Mouse (Mus musculus) spleen, postnatal 4 days (tissue): ENCODE results near the gene Chst12.

Experiments
- DNase-seq, 2 experiments: peaks; one replicate each; pipeline ENCODE4 v3.0.0; 2022; ENCODE audit warnings: low spot score in 2 of 2

Chst12 gene

DNA sequence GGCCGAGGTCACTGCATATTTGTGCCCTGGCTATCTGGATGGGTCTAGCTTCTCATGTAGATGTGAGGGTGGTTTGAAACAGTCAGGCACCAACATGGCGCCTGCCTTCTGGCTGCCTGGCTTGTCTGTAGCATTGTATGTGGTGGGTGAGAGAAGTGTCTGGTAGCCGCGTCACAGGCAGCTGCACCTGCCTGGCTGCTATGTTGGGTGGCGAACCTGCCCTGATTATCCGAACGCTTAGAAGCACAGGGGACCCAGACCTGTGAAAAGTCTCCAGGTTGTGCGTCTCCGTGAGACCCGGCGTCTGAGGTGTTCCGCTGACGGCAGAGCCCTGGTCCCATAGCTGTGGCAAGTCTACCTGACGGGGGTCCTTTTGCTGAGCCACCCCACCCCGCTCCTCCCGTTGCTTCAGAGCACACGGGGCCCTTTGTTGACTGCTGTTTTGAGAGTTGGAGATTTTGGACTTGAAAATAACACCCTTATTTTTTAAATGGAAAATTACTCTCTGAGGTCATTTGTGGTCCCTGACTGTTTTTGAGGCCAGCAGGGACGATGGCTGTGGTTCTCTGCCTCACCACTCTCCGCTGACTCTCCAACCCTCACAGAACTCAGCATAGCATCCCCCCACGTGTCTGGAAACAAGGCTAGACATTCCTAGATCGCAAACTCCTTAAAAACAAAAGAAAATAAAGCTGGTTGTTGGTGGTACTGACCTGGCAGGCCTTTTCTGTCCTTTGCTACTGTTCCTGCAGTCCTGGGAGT, 12.0 kb downstream of the Chst12 start:
- no peak for DNase-seq

GRCm38 (mm10) chr5:140517921-140518230, 12.5 kb downstream of the Chst12 start:
- no peak for DNase-seq

DNA sequence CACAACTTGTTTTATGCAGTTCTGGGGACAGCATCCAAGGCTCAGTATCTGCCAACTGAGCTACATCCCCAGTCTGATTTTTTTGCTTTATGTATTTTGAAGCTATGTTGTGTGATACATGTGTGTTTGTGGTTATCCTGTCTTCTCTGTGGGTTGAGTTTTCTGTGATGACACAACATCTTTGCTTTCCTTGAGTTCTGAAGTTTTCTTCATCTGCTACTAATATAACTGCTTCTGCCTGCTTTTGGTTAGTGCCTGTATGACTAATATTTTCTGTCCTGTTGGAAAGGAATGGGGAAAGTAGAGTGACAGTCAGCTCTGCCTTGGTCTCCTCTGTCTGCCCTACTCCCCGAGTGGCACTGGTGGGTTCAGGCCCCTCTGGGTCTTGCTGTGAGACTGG, 15.8 kb downstream of the Chst12 start:
- DNase-seq = no peak

GRCm38 (mm10) chr5:140526754-140527153, 21.4 kb downstream of the Chst12 start:
- DNase-seq = no peak

- DNase-seq = no peak
These were observed 32.8 kb downstream of the Chst12 start for GRCm38 (mm10) chr5:140538111-140538683.

DNA sequence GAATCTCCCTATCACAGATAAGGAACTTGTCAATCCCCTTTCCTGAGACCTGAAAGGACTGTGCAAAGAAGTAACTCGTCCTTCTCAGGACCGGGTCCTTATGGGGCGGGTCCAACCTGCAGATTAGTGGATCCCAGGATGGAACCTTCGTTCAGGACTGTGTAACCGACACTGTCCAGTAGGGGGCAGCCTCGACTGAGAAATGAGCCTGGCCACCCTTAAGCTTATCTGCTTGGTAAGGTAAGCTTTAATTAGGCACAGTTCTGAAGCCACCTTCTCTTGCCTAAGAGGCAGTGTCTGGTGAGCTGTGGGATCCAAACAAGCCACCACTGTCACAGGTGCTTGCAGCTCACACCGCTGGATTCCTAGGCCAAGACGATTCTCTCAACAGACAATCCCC, 34.8 kb downstream of the Chst12 start:
- DNase-seq = peak; percentile 80 to 94

GRCm38 (mm10) chr5:140542811-140543575, 37.6 kb downstream of the Chst12 start:
- no peak for DNase-seq

- DNase-seq = no peak
These were observed 40.3 kb downstream of the Chst12 start for GRCm38 (mm10) chr5:140545651-140546050.

DNA sequence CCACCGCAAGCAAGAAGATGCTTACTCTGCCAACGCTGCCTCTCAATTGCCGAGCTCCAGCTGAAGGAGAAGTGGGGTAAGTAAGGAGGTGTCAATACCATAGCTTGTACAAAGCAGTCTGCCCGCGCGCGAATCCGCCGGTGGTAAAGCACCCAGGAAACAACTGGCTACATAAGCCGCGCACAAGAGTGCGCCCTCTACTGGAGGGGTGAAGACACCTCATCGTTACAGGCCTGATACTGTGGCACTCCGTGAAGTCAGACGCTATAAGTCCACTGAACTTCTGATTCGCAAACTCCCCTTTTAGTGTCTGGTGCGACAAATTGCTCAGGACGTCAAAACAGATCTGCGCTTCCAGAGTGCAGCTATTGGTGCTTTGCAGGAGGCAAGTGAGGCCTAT, 41.0 kb downstream of the Chst12 start:
- no peak for DNase-seq

- DNase-seq = no peak
These were observed 44.1 kb downstream of the Chst12 start for GRCm38 (mm10) chr5:140549306-140550047.

DNA sequence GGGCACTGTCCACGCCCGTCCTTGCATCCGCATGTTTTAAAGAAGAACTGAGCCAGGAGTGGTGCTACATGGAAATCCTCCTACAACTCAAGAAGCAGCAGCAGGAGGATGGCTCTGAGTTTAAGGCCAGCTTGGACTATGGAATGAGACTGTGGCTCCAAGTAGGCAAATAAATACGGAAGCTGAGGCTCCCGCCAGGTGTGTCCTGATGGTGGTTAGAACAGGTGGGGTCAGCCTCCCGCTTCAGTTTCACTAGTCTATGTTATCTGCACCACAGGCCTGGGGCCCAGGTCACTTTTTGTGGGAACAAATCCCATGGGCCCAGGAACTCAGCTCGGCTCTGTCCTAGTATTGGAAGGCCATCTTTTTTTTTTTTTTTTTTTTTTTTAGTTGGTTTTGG, 48.4 kb downstream of the Chst12 start:
- no peak for DNase-seq

DNA sequence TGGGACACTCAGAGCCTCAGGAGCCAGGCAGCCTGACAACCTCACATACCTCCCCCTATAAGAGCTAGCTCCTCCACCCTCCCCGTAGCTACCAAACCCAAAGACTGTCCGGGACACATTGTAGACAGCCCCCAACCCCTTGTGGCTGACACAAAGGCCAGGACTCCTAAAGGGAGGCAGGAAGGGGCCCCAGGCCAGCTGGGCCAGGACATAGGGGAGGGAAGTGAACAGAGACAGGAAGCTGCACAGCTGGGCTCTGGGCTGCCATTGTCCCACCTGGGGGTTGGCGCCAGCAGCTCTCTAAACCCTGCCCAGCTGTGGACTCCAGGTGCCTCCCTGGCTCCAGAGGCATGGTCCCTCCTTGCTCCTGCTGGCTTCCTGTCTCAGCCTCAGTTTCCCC, 51.5 kb downstream of the Chst12 start:
- no peak for DNase-seq

DNA sequence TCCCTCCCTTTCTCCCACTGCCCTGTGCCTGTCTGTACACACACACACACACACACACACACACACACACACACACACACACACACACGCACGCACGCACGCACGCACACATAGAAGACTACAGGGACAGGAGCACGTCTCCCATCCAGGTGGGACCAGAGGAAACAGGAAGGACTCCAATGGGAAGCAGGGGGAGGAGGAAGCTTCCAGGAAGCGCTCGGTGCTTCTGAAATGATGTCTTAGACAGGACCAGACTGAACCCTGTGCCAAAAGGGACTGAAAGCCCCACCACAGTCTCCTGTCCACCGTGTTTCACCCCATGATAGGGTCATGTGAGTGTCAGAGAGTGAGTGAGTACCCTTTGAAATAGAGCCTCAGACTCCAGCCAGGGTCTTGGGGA, 57.3 kb downstream of the Chst12 start:
- DNase-seq = no peak

DNA sequence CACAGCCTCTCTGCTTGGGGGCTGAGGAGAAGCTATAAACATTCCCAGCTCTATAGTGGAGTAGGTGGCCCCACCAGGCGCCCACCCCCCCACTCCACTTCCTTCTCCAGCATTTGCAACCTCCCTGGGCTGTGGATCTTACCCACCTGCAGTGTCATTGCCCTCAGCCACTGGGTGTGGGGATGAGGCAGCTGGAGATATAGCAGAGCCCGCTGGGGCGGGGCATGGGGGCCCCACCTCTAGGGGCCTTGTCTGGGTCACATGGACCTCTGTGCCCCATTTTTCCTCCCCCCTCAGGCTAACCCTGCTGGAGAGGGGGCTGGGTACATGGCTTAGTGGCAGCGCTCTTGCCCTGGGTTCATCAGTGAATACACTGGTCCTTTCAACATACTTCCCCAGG, 59.5 kb downstream of the Chst12 start, which contains the start of gene Grifin:
TSS of gene Grifin (minus strand) at position 176 of the 400 bp plus-strand sequence.
- DNase-seq = no peak

DNA sequence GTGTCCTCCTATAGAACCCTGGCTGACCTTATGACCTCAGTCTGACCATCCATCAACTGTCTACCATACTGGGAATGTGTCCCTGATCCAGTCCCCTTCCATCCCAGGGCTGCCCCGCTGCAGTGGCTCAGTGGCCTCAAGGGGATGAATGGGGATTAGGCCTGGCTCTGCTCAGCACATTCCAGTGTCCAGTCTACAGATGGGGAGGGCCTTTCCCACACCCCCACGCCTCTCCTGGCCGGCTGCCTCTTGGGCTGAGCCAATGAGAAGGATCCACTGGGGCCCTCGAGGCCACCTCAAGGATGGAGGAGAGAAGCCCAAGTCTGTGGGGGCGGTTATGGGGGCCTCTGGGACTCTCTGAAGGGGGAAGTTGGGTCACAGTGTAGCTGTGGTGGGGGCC, 60.1 kb downstream of the Chst12 start:
- peak in 1 of 2 experiments; percentile 32 for DNase-seq

DNA sequence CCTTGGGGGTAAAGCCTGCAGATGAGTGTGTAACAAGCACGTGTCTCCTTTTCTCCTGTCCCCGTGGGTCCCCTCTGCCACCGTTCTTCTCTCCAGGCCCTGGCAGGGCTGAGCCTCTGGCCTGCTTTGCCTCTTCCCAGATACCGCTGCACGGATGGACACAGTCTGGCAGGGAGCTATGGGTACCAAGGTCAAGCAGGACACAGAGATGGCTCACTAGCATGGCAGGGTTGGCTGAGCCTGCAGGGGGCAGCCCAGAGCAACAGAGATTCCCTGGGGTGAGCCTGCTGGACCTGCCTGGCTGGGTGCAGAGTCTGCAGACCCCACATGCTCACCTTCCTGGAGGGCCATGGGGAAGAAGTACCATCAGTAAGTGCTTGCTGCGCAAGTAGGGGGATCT, 60.5 kb downstream of the Chst12 start:
- peak; percentile 66 to 85 for DNase-seq

- DNase-seq = no peak
These were observed 60.9 kb downstream of the Chst12 start for GRCm38 (mm10) chr5:140566271-140566670.

DNA sequence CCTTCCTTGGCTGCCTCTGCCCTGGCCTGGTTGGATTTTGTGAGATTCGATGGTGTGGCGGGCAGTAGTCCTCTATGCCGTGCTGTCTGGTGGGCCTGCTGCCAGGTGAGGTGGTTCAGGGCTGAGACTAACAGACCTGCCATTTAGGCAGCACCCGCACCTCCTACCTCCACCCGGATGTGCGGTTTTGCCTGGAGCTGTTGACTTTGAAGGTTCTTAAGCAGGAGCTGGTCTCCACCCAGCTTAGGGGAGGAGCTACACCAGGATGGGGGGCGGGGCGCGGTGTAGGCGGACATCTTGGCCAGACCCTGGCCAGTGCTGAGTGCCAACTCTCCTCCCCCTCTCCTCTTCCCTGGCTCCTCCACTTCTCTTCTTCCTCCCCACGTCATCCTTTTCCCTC, 62.0 kb downstream of the Chst12 start:
- DNase-seq = peak; percentile 85 to 90

GRCm38 (mm10) chr5:140567751-140568150, 62.4 kb downstream of the Chst12 start:
- no peak for DNase-seq

DNA sequence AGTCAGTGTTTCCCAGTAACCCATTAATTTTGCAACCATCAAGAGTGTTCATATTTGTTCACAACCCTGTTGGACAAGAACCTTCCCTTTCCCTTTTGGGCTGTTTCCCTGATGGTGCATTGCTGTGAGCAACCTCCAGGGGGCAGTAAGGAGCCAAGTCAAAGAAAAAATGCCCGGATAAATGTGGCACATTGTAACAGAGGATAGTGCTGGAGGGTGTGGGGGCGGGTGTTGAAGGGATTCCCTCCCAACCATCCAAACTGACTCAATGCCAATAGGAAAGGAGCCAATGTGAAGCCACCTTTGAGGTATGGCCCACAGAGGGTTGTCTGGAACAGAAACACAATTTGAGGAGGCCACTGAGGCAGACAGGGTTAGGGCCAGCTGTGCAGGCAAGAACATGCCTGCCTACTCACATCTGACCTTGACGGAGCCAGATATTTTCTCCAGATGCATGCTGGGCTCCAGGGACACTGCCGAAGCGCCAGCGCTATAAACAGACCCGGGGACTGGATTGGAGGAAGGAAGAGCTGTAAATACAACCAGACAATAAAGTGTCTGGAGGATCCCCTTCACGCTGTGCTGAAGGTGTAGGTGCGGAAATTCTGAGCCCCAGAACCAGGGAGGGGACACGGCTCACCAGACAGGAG, 63.1 kb downstream of the Chst12 start:
- DNase-seq = peak; percentile 68 to 88

- no peak for DNase-seq
These were observed 63.8 kb downstream of the Chst12 start for GRCm38 (mm10) chr5:140569032-140569595.
